Mouse (Mus musculus): ENCODE measurements at regions not wholly inside any gene's neighbourhood (a gene's known extent, or its start where the extent isn't known, plus 50 kb on each side); places are given as distances from the start of the nearest gene placed in this dataset.

- DNase-seq (ENCODE audit: low spot score in 2 of 2), result no peak
Measured at GRCm38 (mm10) chr14:66584699-66585098, 575.7 kb upstream of the Gulo start.

GRCm38 (mm10) chr14:66579904-66580492, 571.0 kb upstream of the Gulo start:
- DNase-seq (ENCODE audit: low spot score in 2 of 2), result no peak

DNA sequence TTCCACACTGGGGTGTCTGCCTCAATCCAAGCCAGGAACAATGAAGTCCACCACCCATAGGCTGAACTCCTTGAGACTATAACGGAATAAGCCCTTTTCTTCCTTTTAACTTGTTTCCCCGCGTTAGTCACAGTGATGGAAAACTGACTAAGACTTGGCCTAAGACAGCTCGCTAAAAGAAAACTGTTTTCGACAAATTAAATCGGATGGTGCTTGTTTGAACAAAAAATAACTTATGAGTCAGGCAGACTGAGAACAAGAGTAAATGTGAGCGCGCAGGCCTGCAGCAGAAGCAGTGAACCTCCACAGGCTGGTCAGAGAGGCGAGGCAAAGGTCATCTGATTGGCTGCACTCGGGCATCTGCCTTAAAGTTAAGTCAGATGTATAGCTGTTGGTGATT, 557.6 kb upstream of the Gulo start:
- no peak for DNase-seq (ENCODE audit: low spot score in 2 of 2)

DNA sequence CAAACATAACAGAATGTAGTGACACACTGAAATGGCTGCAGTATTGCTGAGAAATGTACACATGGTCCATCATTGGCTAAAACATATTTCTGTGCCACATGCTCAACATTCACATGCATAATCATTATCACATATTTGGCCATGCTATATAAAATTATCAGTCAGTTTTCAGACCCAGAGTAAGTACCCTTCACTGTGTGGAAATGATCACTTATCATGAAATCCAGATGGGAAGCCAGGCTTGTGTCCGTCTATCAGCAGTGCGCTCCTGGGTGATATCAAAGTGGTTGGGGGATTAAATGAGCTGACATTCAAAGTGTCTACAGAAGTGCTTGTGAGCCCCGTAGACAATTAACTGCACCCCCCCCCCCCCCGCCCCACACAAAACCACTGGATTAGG, 553.7 kb upstream of the Gulo start:
- no peak for DNase-seq (ENCODE audit: low spot score in 2 of 2)

DNA sequence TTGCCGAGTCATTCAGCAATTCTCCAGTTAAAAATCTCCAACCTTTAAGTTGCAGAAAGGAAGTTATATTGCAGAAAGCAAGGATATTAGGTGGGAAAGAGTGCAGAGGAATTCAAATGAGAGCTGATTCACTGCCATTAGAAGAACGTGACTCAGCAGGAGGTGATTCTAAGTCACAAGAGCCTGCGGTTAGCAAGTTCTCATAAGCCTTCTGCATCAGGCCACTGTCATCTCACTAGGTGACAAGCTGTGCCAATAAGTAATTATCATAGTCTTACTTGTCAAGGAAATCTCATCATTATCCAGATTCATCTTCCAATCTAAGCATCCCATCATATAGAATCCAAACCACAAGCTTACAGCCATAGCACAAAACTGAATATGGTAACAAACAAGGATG, 552.7 kb upstream of the Gulo start:
- DNase-seq (ENCODE audit: low spot score in 2 of 2), result no peak

DNA sequence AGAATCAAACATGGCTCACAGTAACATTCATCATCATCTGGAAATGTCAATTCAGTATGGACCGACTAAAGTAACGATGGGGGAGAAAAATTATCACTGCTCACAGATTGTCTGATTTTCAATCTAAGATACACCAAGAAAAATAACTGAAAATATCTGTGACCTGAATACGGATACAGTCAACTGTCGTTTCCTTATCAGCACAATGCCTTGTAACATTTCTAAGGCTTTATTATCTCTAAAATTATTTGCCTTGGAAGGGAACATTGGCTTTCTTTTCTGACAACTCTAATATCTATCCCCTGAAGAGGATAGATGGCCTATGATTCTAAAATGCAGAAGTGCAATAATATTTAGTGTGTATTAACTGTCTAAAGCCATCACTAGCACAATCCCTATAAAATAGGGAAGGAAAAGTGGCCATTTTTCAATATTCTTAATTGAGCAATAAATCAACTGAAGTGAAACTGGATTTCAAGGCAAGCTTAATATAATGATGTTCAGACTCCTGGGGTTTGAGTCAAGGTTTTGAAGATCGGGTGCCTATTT, 552.1 kb upstream of the Gulo start:
- DNase-seq (ENCODE audit: low spot score in 2 of 2), result no peak

DNA sequence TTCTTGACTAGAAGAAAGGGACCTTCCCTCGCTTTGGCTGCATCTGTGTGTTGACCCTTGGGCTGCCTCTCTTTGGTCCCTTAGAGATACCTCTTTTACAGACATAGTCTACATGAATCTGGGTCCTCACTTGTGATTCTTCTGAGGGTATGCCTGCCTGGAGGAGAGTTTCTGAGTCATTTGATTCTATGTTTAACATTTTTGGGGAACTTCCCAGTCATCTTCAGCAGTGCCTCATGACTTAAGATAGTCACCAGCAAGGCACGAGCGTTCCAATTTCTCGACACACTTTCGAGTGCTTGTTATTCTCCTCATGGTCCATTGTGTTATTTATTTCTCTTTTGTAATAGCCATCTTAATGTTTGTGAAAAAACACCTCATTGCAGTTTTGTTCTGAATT, 549.4 kb upstream of the Gulo start:
- no peak for DNase-seq (ENCODE audit: low spot score in 2 of 2)

GRCm38 (mm10) chr14:66557631-66558030, 548.6 kb upstream of the Gulo start:
- DNase-seq (ENCODE audit: low spot score in 2 of 2), result no peak

DNA sequence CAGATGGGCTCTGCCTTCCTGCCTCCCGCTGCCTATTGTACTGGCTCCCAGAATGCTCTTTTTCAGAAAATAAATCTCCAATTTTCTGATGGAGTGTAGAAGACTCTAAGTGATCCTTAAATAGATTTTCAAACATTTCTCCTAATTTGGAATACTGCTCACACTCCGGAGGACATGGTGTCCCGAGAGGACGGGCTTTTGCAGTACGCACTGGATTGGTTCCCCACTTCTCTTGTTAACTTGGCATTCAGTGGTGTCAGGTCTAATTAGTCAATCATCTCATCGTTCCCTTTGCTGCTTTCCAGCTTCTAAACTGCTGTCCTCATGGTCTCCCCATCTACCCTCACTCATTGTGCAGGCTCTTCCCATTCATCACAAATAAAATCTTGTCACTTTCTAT, 529.5 kb upstream of the Gulo start:
- DNase-seq (ENCODE audit: low spot score in 2 of 2), result peak in 1 of 2 experiments; percentile 13

DNA sequence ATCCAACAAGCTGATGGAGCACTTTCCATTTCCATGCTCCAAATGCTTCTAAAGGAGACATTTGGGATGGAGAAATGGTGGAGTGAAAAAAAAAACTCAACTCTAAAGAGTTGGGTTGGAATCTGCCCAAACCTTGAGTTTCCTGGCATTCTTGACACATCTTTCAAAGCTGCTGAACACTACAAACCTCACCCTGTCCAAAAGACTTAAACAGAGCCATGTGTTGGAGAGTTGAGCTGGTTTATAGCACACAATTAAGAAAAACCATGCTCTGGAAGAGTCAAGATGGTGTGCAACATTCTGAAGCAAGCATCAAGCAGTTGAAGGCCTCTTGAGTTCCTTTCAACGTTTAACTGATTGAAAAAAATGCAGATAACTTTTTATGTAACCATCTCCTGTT, 525.7 kb upstream of the Gulo start:
- no peak for DNase-seq (ENCODE audit: low spot score in 2 of 2)

- DNase-seq (ENCODE audit: low spot score in 2 of 2), result no peak
Measured at GRCm38 (mm10) chr14:66528135-66528534, 519.1 kb upstream of the Gulo start.

GRCm38 (mm10) chr14:66527061-66527460, 518.1 kb upstream of the Gulo start:
- DNase-seq (ENCODE audit: low spot score in 2 of 2), result no peak

DNA sequence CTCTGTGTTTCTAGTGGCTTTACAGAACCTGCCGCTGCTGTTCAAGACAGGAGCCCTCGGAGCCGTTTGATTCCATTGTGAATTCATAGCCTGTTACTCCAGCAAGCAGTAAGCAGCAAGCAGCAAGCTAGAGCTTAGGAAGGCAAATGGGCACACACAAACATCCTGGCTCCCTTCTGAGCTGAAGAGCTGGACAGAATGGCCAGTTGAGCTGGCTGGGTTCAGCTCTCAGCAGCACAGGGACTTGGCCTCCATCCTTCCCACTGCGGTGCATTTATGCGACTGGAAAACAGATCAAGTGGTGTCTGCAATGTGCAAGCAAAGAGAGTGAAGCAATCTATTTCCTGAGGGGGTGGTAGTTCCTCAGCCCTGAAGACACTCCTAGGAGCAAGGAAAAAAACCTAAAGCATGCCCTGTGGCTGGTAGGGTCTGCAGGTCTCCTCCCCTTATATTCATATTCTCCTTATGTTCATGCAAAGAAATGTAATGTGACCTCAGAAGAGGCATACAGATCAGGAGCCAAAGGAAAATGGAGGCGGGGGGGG, 513.9 kb upstream of the Gulo start:
- DNase-seq (ENCODE audit: low spot score in 2 of 2), result peak; percentile 32 to 44

DNA sequence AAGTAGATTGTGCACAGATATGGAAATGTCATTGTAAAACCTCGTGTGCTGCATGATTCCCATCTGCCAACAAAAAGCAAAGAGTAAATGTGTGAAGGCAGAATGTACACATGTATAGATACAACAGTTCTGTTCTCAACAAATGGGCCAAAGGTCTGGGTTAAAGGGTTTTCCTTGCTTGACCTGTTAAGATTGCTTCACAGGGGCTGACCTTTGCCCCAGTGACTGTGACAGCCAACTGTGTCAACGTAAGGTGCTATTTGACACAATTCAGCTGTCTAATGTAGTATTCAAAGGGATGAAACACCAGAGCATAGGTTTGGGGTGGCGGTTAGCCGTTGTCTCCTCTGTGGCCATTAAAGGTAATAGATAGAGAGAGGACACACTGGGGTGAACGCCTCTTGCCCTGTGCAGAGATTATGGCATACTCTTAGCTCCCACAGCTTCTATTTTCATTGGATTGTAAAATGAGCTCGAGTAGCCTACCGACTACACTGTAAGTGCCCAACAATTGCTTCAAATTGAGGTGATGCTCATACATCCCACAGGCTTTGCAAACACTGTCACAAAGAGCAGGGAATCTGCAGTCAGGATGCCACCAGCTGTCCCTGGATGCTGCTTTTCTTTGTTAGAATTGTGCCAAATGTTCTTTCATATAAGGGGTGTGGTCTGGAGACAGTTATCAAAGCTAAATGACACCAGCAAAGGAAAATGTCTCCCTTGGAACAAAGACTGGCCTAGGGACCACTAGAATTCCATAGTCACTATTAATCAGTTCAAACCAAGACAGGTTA, 513.0 kb upstream of the Gulo start:
- DNase-seq (ENCODE audit: low spot score in 2 of 2), result no peak

GRCm38 (mm10) chr14:66516770-66517169, 507.8 kb upstream of the Gulo start:
- DNase-seq (ENCODE audit: low spot score in 2 of 2), result no peak

- DNase-seq (ENCODE audit: low spot score in 2 of 2), result no peak
Measured at GRCm38 (mm10) chr14:66510750-66511149, 501.7 kb upstream of the Gulo start.

DNA sequence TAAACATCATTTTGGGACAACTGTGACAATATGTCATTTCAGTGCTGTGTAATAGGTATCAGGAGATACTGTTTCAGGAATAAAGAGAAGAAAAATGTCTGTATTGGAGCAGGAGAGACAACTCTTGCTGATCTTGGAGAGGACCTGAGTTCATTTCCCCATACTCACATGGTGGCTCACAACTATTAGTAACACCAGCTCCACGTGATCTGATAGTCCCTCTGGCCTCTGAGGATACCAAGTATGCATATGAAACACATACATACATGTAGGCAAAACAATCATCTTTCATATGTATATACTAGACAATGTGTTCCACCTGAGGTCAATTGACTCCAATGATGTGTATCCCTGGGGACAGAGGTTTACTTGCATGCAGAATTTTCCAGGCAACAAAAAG, 501.2 kb upstream of the Gulo start:
- no peak for DNase-seq (ENCODE audit: low spot score in 2 of 2)

DNA sequence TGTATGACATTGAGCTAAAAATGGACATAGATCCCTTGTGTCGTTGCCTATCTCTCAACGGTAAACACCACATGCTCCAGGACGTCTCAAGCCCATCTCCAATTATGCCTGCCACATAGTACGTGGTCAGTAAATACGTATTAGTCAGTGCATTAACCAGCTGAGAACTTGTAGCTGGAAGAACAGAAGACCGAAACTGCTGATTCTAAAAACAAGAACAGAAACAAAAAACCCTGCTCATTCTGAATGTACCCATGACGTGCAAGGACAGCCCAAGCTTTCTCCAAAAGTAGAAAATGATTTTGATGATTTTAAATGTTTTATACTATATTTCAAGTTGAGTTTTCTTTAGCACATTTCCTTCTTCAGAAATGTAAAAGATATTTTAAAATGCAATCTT, 500.7 kb upstream of the Gulo start:
- DNase-seq (ENCODE audit: low spot score in 2 of 2), result no peak

- no peak for DNase-seq (ENCODE audit: low spot score in 2 of 2)
Measured at GRCm38 (mm10) chr14:66501995-66502394, 493.0 kb upstream of the Gulo start.

- peak; percentile 70 to 75 for DNase-seq (ENCODE audit: low spot score in 2 of 2)
Measured at GRCm38 (mm10) chr14:66499896-66500295, 490.9 kb upstream of the Gulo start.

GRCm38 (mm10) chr14:66495146-66495545, 486.1 kb upstream of the Gulo start:
- no peak for DNase-seq (ENCODE audit: low spot score in 2 of 2)

GRCm38 (mm10) chr14:66494518-66494923, 485.5 kb upstream of the Gulo start:
- DNase-seq (ENCODE audit: low spot score in 2 of 2), result peak; percentile 77 to 81
